Mouse (Mus musculus) spleen, postnatal 14 days (tissue): Measurements from ENCODE around the gene Nppc.

Experiments used
- DNase-seq, 2 experiments: peaks; one replicate each; pipeline ENCODE4 v3.0.0; 2021 to 2022; ENCODE audit warnings: low spot score in 2 of 2

Nppc gene

GRCm38 (mm10) chr1:86670279-86671038, at the start of gene Nppc:
Nppc (minus strand) TSS chr1:86670571.
- DNase-seq, result no peak

GRCm38 (mm10) chr1:86719391-86719790, 49.0 kb upstream of the Nppc start:
- DNase-seq, result no peak

- no peak for DNase-seq
These were observed 47.8 kb upstream of the Nppc start for GRCm38 (mm10) chr1:86718190-86718589.

- DNase-seq, result no peak
These were observed 42.7 kb upstream of the Nppc start for GRCm38 (mm10) chr1:86713054-86713453.

- DNase-seq, result no peak
These were observed 41.7 kb upstream of the Nppc start for GRCm38 (mm10) chr1:86712045-86712444.

- DNase-seq, result no peak
These were observed 39.2 kb upstream of the Nppc start for GRCm38 (mm10) chr1:86709546-86709945.

GRCm38 (mm10) chr1:86705461-86705860, 35.1 kb upstream of the Nppc start:
- DNase-seq, result no peak

GRCm38 (mm10) chr1:86703965-86704326, 33.6 kb upstream of the Nppc start:
- no peak for DNase-seq

GRCm38 (mm10) chr1:86703300-86703964, 33.1 kb upstream of the Nppc start, which contains the start of gene Dis3l2:
Dis3l2 (plus strand) TSS chr1:86703808.
- peak; percentile 54 to 65 for DNase-seq

- DNase-seq, result no peak
These were observed 30.0 kb upstream of the Nppc start for GRCm38 (mm10) chr1:86700367-86700766.

GRCm38 (mm10) chr1:86699346-86700136, 29.2 kb upstream of the Nppc start:
- DNase-seq, result no peak

GRCm38 (mm10) chr1:86698721-86699120, 28.4 kb upstream of the Nppc start:
- DNase-seq, result no peak

GRCm38 (mm10) chr1:86696948-86697347, 26.6 kb upstream of the Nppc start:
- DNase-seq, result no peak

GRCm38 (mm10) chr1:86691027-86691426, 20.7 kb upstream of the Nppc start:
- no peak for DNase-seq

GRCm38 (mm10) chr1:86687236-86687635, 16.9 kb upstream of the Nppc start:
- no peak for DNase-seq

GRCm38 (mm10) chr1:86678667-86679066, 8.3 kb upstream of the Nppc start:
- DNase-seq, result no peak

- no peak for DNase-seq
These were observed 7.3 kb upstream of the Nppc start for GRCm38 (mm10) chr1:86677624-86678023.

GRCm38 (mm10) chr1:86675126-86675525, 4.8 kb upstream of the Nppc start:
- DNase-seq, result no peak

GRCm38 (mm10) chr1:86674385-86674784, 4.0 kb upstream of the Nppc start:
- DNase-seq, result peak in 1 of 2 experiments; percentile 5

- no peak for DNase-seq
These were observed 658 bp downstream of the Nppc start for GRCm38 (mm10) chr1:86669552-86670273.

- DNase-seq, result no peak
These were observed 5.3 kb downstream of the Nppc start for GRCm38 (mm10) chr1:86665091-86665490.

- DNase-seq, result no peak
These were observed 13.3 kb downstream of the Nppc start for GRCm38 (mm10) chr1:86657071-86657470.
